Mouse (Mus musculus) megakaryocyte, embryonic 14.5 days (primary cell): ENCODE measurements around the gene Batf2. TPM values are rescaled to one million over a fixed set of nuclear protein-coding genes. Genes with fewer than 3 reads are reported as not detected.

ENCODE experiments used
- H3K27me3 ChIP-seq: replicated peaks from 2 replicates; pipeline ENCODE3; 2012; ENCODE audit warnings: inconsistent platforms
- H3K36me3 ChIP-seq: replicated peaks from 2 replicates; pipeline ENCODE3; 2012; ENCODE audit warnings: low read length, inconsistent platforms, mixed read lengths
- H3K4me1 ChIP-seq: 2 replicates; pipeline ENCODE4 v1.6.1; 2012; ENCODE audit warnings: inconsistent platforms
- H3K4me3 ChIP-seq: replicated peaks from 2 replicates; pipeline ENCODE3; 2012; ENCODE audit warnings: moderate library complexity, mild to moderate bottlenecking, inconsistent platforms
- H3K9me3 ChIP-seq: 2 replicates; pipeline ENCODE4 v1.6.1; 2012; ENCODE audit warnings: inconsistent platforms
- FLI1 ChIP-seq: IDR thresholded peaks from 2 replicates; pipeline ENCODE4 v1.6.1; 2012; ENCODE audit warnings: low read length, inconsistent platforms, mixed read lengths
- GATA1 ChIP-seq: IDR thresholded peaks from 3 replicates; pipeline ENCODE4 v1.6.1; 2012; ENCODE audit warnings: mixed read lengths, low read length, inconsistent platforms, borderline replicate concordance
- polyA plus RNA-seq: library from polyadenylated mRNA; stranded (reverse); fragments of >175 nt; gene quantifications from 2 replicates; pipeline ENCODE4 v1.2.3, GENCODE M21; 2012; ENCODE audit warnings: low replicate concordance; ENCODE audit not compliant: insufficient read depth

Gene Batf2
- polyA plus RNA-seq, 1 experiment = 1.7 TPM

DNA sequence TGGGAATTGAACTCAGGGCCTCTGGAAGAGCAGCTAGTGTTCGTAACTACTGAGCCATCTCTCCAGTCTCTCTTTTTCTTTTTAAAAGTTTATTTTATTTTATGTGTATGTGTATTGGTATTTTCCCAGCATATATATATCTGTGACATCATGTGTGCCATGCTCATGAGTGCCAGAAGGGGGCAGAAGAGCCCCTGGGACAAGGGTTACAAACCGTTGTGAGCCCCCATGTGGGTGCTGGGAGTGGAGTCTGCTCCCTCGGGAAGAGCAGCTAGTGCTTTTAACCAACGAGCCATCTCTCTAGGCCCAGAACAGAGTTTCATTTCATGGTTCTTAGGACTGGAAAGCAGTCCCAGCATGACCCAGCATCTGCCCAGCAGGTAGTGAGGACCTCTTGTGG is 26.0 kb downstream of the Batf2 start:
- TF ChIP-seq GATA1 (no peak), FLI1 (no peak)
- no peaks in the 10 kb centered on the region for H3K36me3 ChIP-seq

DNA sequence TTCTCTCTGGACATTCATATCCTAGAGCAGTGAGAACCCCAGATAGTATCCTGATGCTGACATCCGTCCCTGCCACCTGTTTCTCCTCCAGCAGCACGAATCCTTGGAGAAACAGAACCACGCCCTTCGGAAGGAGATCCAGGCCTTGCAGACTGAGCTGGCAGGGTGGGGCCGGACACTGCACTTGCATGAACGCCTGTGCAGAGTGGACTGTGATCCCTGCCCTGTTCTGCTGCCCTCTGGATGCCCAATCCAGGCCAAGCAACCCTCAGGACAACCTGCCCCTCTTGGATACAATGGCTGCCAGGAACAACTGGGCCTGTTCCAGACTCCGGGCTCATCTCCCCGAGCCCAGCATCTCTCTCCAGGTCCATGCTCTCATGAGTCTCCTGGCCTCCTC is 30.4 kb downstream of the Batf2 start:
- TF ChIP-seq FLI1 (no peak), GATA1 (no peak)
- Histone ChIP-seq H3K4me3 (no peak overlapping the region), H3K9me3 (peaks cover 6% of the 10 kb centered on the region), H3K27me3 (peaks cover 32% of the 10 kb centered on the region), H3K36me3 (no peaks in the 10 kb centered on the region), H3K4me1 (no peaks in the 10 kb centered on the region)

More for the DNA sequence above, 26.0 kb downstream of the Batf2 start:
- H3K9me3 ChIP-seq = peaks cover 6% of the 10 kb centered on the region
- H3K27me3 ChIP-seq = peaks cover 49% of the 10 kb centered on the region
- H3K4me1 ChIP-seq = peaks cover 10% of the 10 kb centered on the region
- H3K4me3 ChIP-seq = no peak overlapping the region

- TF ChIP-seq FLI1 = no peak
- TF ChIP-seq GATA1 = no peak
- no peaks in the 10 kb centered on the region; the same call in 1 of the 2 replicates for H3K4me1 ChIP-seq
- no peaks in the 10 kb centered on the region for H3K36me3 ChIP-seq
- H3K27me3 ChIP-seq = peaks cover 29% of the 10 kb centered on the region
- H3K4me3 ChIP-seq = no peak overlapping the region
- H3K9me3 ChIP-seq = peaks cover 5% of the 10 kb centered on the region
Observed at GRCm38 (mm10) chr19:6174771-6175170, 34.0 kb downstream of the Batf2 start.

GRCm38 (mm10) chr19:6178775-6179174 is 38.0 kb downstream of the Batf2 start:
- no peak for TF ChIP-seq GATA1
- H3K36me3 ChIP-seq = no peaks in the 10 kb centered on the region
- peaks cover 4% of the 10 kb centered on the region; the same call in 1 of the 2 replicates for H3K4me1 ChIP-seq
- H3K4me3 ChIP-seq = no peak overlapping the region
- peaks cover 23% of the 10 kb centered on the region for H3K27me3 ChIP-seq
- peaks cover 8% of the 10 kb centered on the region for H3K9me3 ChIP-seq

- H3K9me3 ChIP-seq = peaks cover 8% of the 10 kb centered on the region
- no peak for TF ChIP-seq GATA1
- no peak for TF ChIP-seq FLI1
- H3K4me3 ChIP-seq = no peak overlapping the region
- peaks cover 4% of the 10 kb centered on the region; the same call in 1 of the 2 replicates for H3K4me1 ChIP-seq
- no peaks in the 10 kb centered on the region for H3K36me3 ChIP-seq
- H3K27me3 ChIP-seq = peaks cover 23% of the 10 kb centered on the region
Observed at GRCm38 (mm10) chr19:6181629-6182028, 40.8 kb downstream of the Batf2 start.

GRCm38 (mm10) chr19:6182534-6182933 is 41.8 kb downstream of the Batf2 start:
- Histone ChIP-seq H3K36me3 (no peaks in the 10 kb centered on the region), H3K4me1 (peaks cover 4% of the 10 kb centered on the region; the same call in 1 of the 2 replicates), H3K4me3 (no peak overlapping the region), H3K27me3 (peaks cover 17% of the 10 kb centered on the region), H3K9me3 (peaks cover 8% of the 10 kb centered on the region)
- no peak for TF ChIP-seq FLI1
- no peak for TF ChIP-seq GATA1

DNA sequence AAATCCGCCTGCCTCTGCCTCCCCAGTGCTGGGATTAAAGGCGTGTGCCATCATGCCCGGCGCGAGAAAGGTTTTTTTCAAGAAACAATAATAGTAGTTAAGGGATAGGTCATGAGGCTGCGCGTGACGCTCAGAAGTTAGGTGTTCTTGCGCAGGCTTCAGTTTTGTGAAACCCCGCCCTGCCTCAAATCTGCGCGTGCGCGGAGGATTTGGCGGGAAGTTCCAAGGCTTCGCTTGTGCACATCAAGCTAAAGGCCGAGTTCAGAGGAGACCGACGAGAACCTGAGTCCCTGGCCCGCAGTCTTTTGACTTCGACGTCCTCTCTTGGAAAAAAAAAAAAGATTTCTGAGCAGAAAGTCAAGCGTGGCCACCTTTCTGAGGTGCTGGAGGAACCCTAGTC is 43.3 kb downstream of the Batf2 start, which contains the start of gene Majin:
TSS of gene Majin (plus strand) at position 258 of the 400 bp plus-strand sequence.
- H3K9me3 ChIP-seq = peaks cover 7% of the 10 kb centered on the region
- H3K27me3 ChIP-seq = peaks cover 20% of the 10 kb centered on the region
- no peak for TF ChIP-seq GATA1
- no peak for TF ChIP-seq FLI1
- peaks cover 4% of the 10 kb centered on the region; the same call in 1 of the 2 replicates for H3K4me1 ChIP-seq
- H3K4me3 ChIP-seq = no peak within 1 kb of the TSS
- H3K36me3 ChIP-seq = no peaks in the 10 kb centered on the region

DNA sequence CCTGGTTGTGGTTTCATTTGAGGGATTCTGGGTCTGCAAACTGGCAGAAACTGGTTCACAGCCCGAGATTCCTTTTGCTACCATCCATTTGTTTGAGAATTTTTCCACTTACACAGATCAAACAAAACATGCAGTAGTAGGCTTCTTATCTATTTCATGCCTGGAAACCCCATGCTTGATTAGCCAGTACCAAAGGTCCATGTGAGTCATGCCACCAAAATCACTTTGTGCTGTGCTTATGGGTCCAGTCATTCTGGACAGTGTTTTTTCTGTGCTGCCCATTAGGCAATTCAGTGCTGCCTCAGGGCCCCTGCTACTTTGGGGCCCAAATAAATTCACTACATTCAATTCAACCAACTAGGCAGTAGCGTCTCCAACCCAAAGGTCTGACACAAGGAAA is 63.5 kb downstream of the Batf2 start:
- H3K27me3 ChIP-seq = peaks cover 24% of the 10 kb centered on the region
- H3K4me1 ChIP-seq = no peaks in the 10 kb centered on the region
- no peak overlapping the region for H3K4me3 ChIP-seq
- TF ChIP-seq GATA1 (no peak), FLI1 (no peak)
- no peaks in the 10 kb centered on the region for H3K36me3 ChIP-seq
- no peaks in the 10 kb centered on the region for H3K9me3 ChIP-seq

- Histone ChIP-seq H3K27me3 (peaks cover 26% of the 10 kb centered on the region), H3K9me3 (no peaks in the 10 kb centered on the region), H3K4me1 (no peaks in the 10 kb centered on the region), H3K4me3 (no peak overlapping the region), H3K36me3 (no peaks in the 10 kb centered on the region)
- TF ChIP-seq GATA1 (no peak), FLI1 (no peak)
Observed at GRCm38 (mm10) chr19:6206716-6207115, 65.9 kb downstream of the Batf2 start.

GRCm38 (mm10) chr19:6216046-6216705 is 75.4 kb downstream of the Batf2 start:
- Histone ChIP-seq H3K27me3 (peaks cover 58% of the 10 kb centered on the region), H3K4me1 (peaks cover 6% of the 10 kb centered on the region; the same call in 1 of the 2 replicates), H3K36me3 (no peaks in the 10 kb centered on the region), H3K4me3 (no peak overlapping the region), H3K9me3 (peaks cover 3% of the 10 kb centered on the region; the same call in 1 of the 2 replicates)
- TF ChIP-seq GATA1 (no peak), FLI1 (no peak)

DNA sequence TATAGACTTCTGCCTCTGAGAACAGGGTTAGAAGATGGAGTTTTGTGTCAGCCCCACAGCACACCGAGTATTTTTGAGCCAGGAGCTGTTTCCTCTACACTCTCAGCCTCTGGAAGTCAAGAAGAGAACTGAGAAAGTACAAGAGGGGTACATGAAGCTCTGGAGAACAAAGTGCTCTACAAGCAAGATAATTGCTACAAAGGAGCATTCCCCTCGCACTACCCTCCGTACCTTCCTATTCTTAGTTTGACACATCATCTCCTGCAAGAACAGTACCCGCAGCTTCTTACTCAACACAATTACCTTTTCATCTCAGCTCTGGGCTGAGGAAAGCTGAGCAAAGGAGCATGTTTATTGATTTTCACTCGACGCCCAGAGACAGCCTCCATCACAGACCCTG is 77.8 kb downstream of the Batf2 start:
- Histone ChIP-seq H3K9me3 (peaks cover 3% of the 10 kb centered on the region; the same call in 1 of the 2 replicates), H3K36me3 (no peaks in the 10 kb centered on the region), H3K4me1 (peaks cover 10% of the 10 kb centered on the region), H3K4me3 (no peak overlapping the region), H3K27me3 (peaks cover 63% of the 10 kb centered on the region)
- TF ChIP-seq GATA1 = no peak
- TF ChIP-seq FLI1 = no peak

Other genes with a start within 250 kb of the Batf2 start
- 0.57 and 1.3 TPM in 2 replicates for gene Tigd3, start 246.8 kb upstream of the Batf2 start, polyA plus RNA-seq
- gene Dpf2, start 228.0 kb upstream of the Batf2 start, polyA plus RNA-seq = 23.0 and 44.7 TPM in 2 replicates
- gene Cdc42ep2, start 216.2 kb upstream of the Batf2 start, polyA plus RNA-seq = 4.4 and 15.7 TPM in 2 replicates
- 11.0 and 14.1 TPM in 2 replicates for gene Pola2, start 176.8 kb upstream of the Batf2 start, polyA plus RNA-seq
- gene Slc22a20, start 154.8 kb upstream of the Batf2 start, polyA plus RNA-seq = not detected in 2 replicates
- 66.2 and 91.7 TPM in 2 replicates for gene Capn1, start 125.1 kb upstream of the Batf2 start, polyA plus RNA-seq
- gene Syvn1, start 94.4 kb upstream of the Batf2 start, polyA plus RNA-seq = 129 and 202 TPM in 2 replicates
- 19.0 and 54.3 TPM in 2 replicates for gene Mrpl49, start 83.2 kb upstream of the Batf2 start, polyA plus RNA-seq
- gene Fau, start 83.1 kb upstream of the Batf2 start, polyA plus RNA-seq = 3,425 and 5,919 TPM in 2 replicates
- gene Znhit2, start 79.8 kb upstream of the Batf2 start, polyA plus RNA-seq = 39.7 and 64.8 TPM in 2 replicates
- gene Tm7sf2, start 72.6 kb upstream of the Batf2 start, polyA plus RNA-seq = 26.1 and 59.5 TPM in 2 replicates
- gene Vps51, start 63.8 kb upstream of the Batf2 start, polyA plus RNA-seq = 23.5 and 35.2 TPM in 2 replicates
- not detected in 2 replicates for gene Tmem262, start 61.0 kb upstream of the Batf2 start, polyA plus RNA-seq
- gene Gm28374, start 58.7 kb upstream of the Batf2 start, polyA plus RNA-seq = not detected in 2 replicates
- gene Zfpl1, start 56.0 kb upstream of the Batf2 start, polyA plus RNA-seq = 88.5 and 121 TPM in 2 replicates
- gene Cdca5, start 56.0 kb upstream of the Batf2 start, polyA plus RNA-seq = 2.6 TPM in 1 of 2 replicates, not detected in the other
- gene AC131692.1, start 46.6 kb upstream of the Batf2 start, polyA plus RNA-seq = 1.5 and 3.1 TPM in 2 replicates
- gene Naaladl1, start 35.2 kb upstream of the Batf2 start, polyA plus RNA-seq = 0.30 TPM in 1 of 2 replicates, not detected in the other
- 66.7 and 124 TPM in 2 replicates for gene Sac3d1, start 22.3 kb upstream of the Batf2 start, polyA plus RNA-seq
- gene Snx15, start 12.7 kb upstream of the Batf2 start, polyA plus RNA-seq = 138 and 337 TPM in 2 replicates
- gene Arl2, start 565 bp downstream of the Batf2 start, polyA plus RNA-seq = 46.0 and 68.7 TPM in 2 replicates
- gene Majin, start 43.4 kb downstream of the Batf2 start, polyA plus RNA-seq = not detected in 2 replicates
- gene Gpha2, start 85.4 kb downstream of the Batf2 start, polyA plus RNA-seq = not detected in 2 replicates
- 26.0 and 29.6 TPM in 2 replicates for gene Ppp2r5b, start 94.9 kb downstream of the Batf2 start, polyA plus RNA-seq
- gene Atg2a, start 100.7 kb downstream of the Batf2 start, polyA plus RNA-seq = 34.7 and 62.6 TPM in 2 replicates
- gene Ehd1, start 135.7 kb downstream of the Batf2 start, polyA plus RNA-seq = 474 and 728 TPM in 2 replicates
- 4.8 and 6.6 TPM in 2 replicates for gene Cdc42bpg, start 165.5 kb downstream of the Batf2 start, polyA plus RNA-seq
- 70.2 and 174 TPM in 2 replicates for gene Men1, start 194.0 kb downstream of the Batf2 start, polyA plus RNA-seq
- 9.3 and 21.8 TPM in 2 replicates for gene Map4k2, start 200.2 kb downstream of the Batf2 start, polyA plus RNA-seq
- 1,025 and 2,643 TPM in 2 replicates for gene Sf1, start 222.7 kb downstream of the Batf2 start, polyA plus RNA-seq
- gene Pygm, start 243.4 kb downstream of the Batf2 start, polyA plus RNA-seq = 3.6 TPM in 1 of 2 replicates, not detected in the other